ENCODE assay signal across 8 mouse cellular contexts in the genomic region with DNA sequence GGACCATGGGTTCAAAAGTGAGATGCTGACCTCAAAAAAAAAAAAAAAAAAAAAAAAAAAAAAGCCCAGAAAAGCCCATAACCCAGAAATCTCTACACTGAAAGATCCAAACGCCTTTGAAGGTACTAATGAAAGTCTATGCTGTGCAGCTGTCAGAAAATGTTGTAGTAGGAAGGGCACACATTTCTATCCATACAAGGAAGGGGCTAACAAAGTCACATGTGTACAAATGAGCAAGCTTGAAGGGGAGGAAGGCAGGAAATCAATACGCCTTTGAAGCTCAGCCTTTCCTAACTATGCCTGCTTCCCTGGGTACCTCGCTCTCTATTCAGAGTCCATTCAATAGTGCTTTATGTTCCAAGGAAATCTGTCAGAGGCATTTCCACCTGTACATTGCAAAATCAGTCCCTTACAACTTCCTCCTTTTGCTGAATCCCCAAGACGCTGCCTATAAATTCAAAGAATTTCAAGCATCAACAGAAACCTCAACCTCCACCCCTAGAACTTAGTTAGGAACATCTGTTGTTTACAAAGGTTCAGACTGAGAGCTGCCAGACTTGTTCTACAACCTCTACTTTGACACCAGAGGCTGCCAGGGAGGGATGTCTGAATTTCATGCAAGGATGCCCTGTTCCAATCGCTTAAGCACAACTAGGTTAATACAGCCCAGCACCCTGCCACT.
DNase-seq lines count a peak whose midpoint lies in the region; ATAC-seq lines count a peak whose summit lies in the region.

No protein-coding gene starts in this region.

- H3K4me3 ChIP-seq in heart, embryonic 16.5 days (ENCODE audit: low read length), result no peak overlapping the region
- no peak overlapping the region for H3K4me3 ChIP-seq in hindbrain, embryonic 11.5 days (ENCODE audit: low read depth, low read length)

- no peak for ATAC-seq in heart, embryonic 16.5 days (replicated peaks; ENCODE audit: extremely low read depth, insufficient read depth, low FRiP score)
- ATAC-seq in hindbrain, embryonic 11.5 days (ENCODE audit: low FRiP score), result no peak

- H3K36me3 ChIP-seq in heart, embryonic 16.5 days (ENCODE audit: control insufficient read depth, insufficient read depth), result no peaks in the 10 kb centered on the region
- no peaks in the 10 kb centered on the region for H3K36me3 ChIP-seq in hindbrain, embryonic 11.5 days (ENCODE audit: control insufficient read depth, insufficient read depth, low read length)

- no peaks in the 10 kb centered on the region for H3K27me3 ChIP-seq in heart, embryonic 16.5 days (ENCODE audit: control insufficient read depth, insufficient read depth, low read length)
- no peaks in the 10 kb centered on the region for H3K27me3 ChIP-seq in hindbrain, embryonic 11.5 days (ENCODE audit: control insufficient read depth, insufficient read depth, low read length)

- WGBS in heart, embryonic 16.5 days, result 27% methylated on average over 5 of the region's 5 CpGs
- 24% methylated on average over 5 of the region's 5 CpGs for WGBS in hindbrain, embryonic 11.5 days

- 0 out of 2 replicates have a peak overlapping the region, but pooled peaks have one; percentile 17 for H3K27ac ChIP-seq in heart, embryonic 16.5 days (ENCODE audit: low read length)
- H3K27ac ChIP-seq in hindbrain, embryonic 11.5 days (ENCODE audit: low read depth, low read length), result no peak overlapping the region

- no peaks in the 10 kb centered on the region for H3K9me3 ChIP-seq in heart, embryonic 16.5 days (replicated peaks; ENCODE audit: control insufficient read depth, low read length)
- H3K9me3 ChIP-seq in hindbrain, embryonic 11.5 days (ENCODE audit: control insufficient read depth, low read length), result no peaks in the 10 kb centered on the region

- no peak overlapping the region for H3K4me2 ChIP-seq in heart, embryonic 16.5 days (ENCODE audit: low read depth, low read length)
- H3K4me2 ChIP-seq in hindbrain, embryonic 11.5 days (replicated peaks; ENCODE audit: low read depth, low read length), result no peak overlapping the region

- H3K4me1 ChIP-seq in heart, embryonic 16.5 days (ENCODE audit: control insufficient read depth, insufficient read depth, low read length), result peaks cover 37% of the 10 kb centered on the region
- H3K4me1 ChIP-seq in hindbrain, embryonic 11.5 days (replicated peaks; ENCODE audit: control insufficient read depth, insufficient read depth, low read length), result no peaks in the 10 kb centered on the region

- no peak overlapping the region for H3K9ac ChIP-seq in heart, embryonic 16.5 days (ENCODE audit: low read length)
- H3K9ac ChIP-seq in hindbrain, embryonic 11.5 days (ENCODE audit: low read depth, low read length), result no peak overlapping the region

- DNase-seq in heart, adult 11 months, result no peak
- DNase-seq in R1 (ENCODE audit: low read depth, low spot score), result peak; percentile 61
- peak; percentile 23 for DNase-seq in hindbrain, embryonic 11.5 days (ENCODE audit: low spot score)
- peak; percentile 62 for DNase-seq in lung, postnatal 25 days (ENCODE audit: low spot score)
- peak; percentile 7 for DNase-seq in yolk sac, embryonic 10.5 days (ENCODE audit: low spot score)
- no peak for DNase-seq in right cerebral cortex, postnatal 36 days (ENCODE audit: low spot score in 2 of 2)
- DNase-seq in cerebellum, adult 11 months, result no peak

Comparison
In these comparisons a context has a peak if more than half of its experiments do, and no peak if none do; other contexts are left out.
1. DNase-seq: peak in R1 (single experiment), hindbrain, embryonic 11.5 days (single experiment), lung, postnatal 25 days (single experiment) and yolk sac, embryonic 10.5 days (single experiment); none in heart, adult 11 months (single experiment), right cerebral cortex, postnatal 36 days (0 of 2) and cerebellum, adult 11 months (single experiment).